Mouse (Mus musculus): ENCODE measurements at regions not wholly inside any gene's neighbourhood (a gene's known extent, or its start where the extent isn't known, plus 50 kb on each side); places are given as distances from the start of the nearest gene placed in this dataset.

DNA sequence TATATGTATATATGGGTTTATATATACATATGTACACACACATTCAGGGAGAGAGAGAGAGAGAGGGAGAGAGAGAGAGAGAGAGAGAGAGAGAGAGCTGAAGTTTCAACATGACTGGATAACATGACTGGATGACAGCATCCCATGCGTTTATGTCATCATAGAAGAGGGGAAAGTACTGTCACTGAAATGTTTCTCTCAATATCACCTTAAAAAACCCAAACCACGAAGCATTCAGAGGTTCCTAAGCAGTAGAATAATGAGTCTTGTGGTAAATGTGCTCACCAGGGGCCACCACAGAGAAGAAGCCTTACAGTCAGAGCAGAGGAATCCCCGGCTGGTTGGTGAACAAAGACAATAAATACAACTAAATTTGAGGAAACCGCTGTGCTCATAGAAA lies 342.9 kb upstream of the Adamts16 start:
- TF ChIP-seq ZC3H11A (IDR thresholded peaks at IDR 0.05; ENCODE audit: low read depth, low read length) (no peak), TAL1 (IDR thresholded peaks at IDR 0.05; ENCODE audit: low read length) (no peak), CTCF (IDR thresholded peaks at IDR 0.05 in 2 of 3, conservative IDR thresholded peaks at IDR 0.05 in 1 of 3; ENCODE audit: control insufficient read depth in 1 of 3, insufficient read depth in 1 of 3, low read depth in 2 of 3, low read length in 3 of 3, poor library complexity in 1 of 3, severe bottlenecking in 1 of 3) (no peak), MXI1 (IDR thresholded peaks at IDR 0.05; ENCODE audit: low read depth, low read length) (no peak), EP300 (IDR thresholded peaks at IDR 0.05; ENCODE audit: low read depth in 1 of 2, low read length in 2 of 2) (no peak), ETS1 (IDR thresholded peaks at IDR 0.05; ENCODE audit: low read depth, low read length) (no peak)
